12 mouse cellular contexts compared by ENCODE assay signal in genomic region chr15:95920047-95920446, GRCm38 (mm10).
DNase-seq lines count a peak whose midpoint lies in the region; ATAC-seq and TF ChIP-seq lines count a peak whose summit lies in the region.
"Had no signal": no experiment of that assay in that cellular context is flagged by ENCODE, and none has a peak within 500 bp of the region (broad histone marks: within the 10 kb centered on the region; RNA-seq: fewer than 3 reads in every experiment).

No protein-coding gene starts in this region.

- H3K79me3 ChIP-seq in C2C12 (ENCODE audit: low read depth): peaks cover 13% of the 10 kb centered on the region

- no peak overlapping the region for H3K4me2 ChIP-seq in forebrain, embryonic 14.5 days (ENCODE audit: low read length)
- H3K4me2 ChIP-seq in midbrain, postnatal 0 days (ENCODE audit: low read depth, low read length, poor library complexity, severe bottlenecking): no peak overlapping the region
- H3K4me2 ChIP-seq: heart, embryonic 13.5 days; neural tube, embryonic 12.5 days had no signal

- WGBS in forebrain, embryonic 14.5 days: 53% methylated on average over 9 of the region's 9 CpGs
- 43% methylated on average over 9 of the region's 9 CpGs for WGBS in midbrain, postnatal 0 days

- peak; percentile 62; the same call in 1 of the 2 replicates for ATAC-seq in forebrain, embryonic 14.5 days
- no peak for ATAC-seq in midbrain, postnatal 0 days (ENCODE audit: low FRiP score)
- ATAC-seq in megakaryocyte, adult 5-6 weeks (ENCODE audit: poor library complexity, severe bottlenecking): no peak

- H3K9ac ChIP-seq in forebrain, embryonic 14.5 days (ENCODE audit: low read length): no peak overlapping the region
- no peak overlapping the region for H3K9ac ChIP-seq in midbrain, postnatal 0 days (replicated peaks; ENCODE audit: low read length, poor library complexity, severe bottlenecking)
- H3K9ac ChIP-seq: heart, embryonic 13.5 days; neural tube, embryonic 12.5 days had no signal

- 0 out of 2 replicates have a peak overlapping the region, but pooled peaks have one; percentile 31 for H3K27ac ChIP-seq in gastrocnemius, adult 2 months
- H3K27ac ChIP-seq in forebrain, embryonic 14.5 days (ENCODE audit: low read depth, low read length): peak overlapping the region; percentile 40; the same call in 1 of the 2 replicates
- H3K27ac ChIP-seq in midbrain, postnatal 0 days (ENCODE audit: low read depth, low read length): peak overlapping the region; percentile 63
- H3K27ac ChIP-seq: heart, embryonic 13.5 days; neural tube, embryonic 12.5 days; stomach, postnatal 0 days had no signal

- no peak overlapping the region for H3K4me3 ChIP-seq in gastrocnemius, adult 2 months
- no peak overlapping the region for H3K4me3 ChIP-seq in C2C12 (ENCODE audit: insufficient read depth, poor library complexity, severe bottlenecking)
- H3K4me3 ChIP-seq in forebrain, embryonic 14.5 days (ENCODE audit: low read depth, low read length): no peak overlapping the region
- H3K4me3 ChIP-seq in midbrain, postnatal 0 days (ENCODE audit: low read depth, low read length): no peak overlapping the region
- H3K4me3 ChIP-seq: heart, embryonic 13.5 days; neural tube, embryonic 12.5 days had no signal

- peaks cover 19% of the 10 kb centered on the region for H3K79me2 ChIP-seq in C2C12 (ENCODE audit: control insufficient read depth, insufficient read depth)

- no peak for TF ChIP-seq CTCF in gastrocnemius, adult 2 months (IDR thresholded peaks at IDR 0.05)
- no peak for TF ChIP-seq CTCF in C2C12 (IDR thresholded peaks at IDR 0.05; ENCODE audit: control insufficient read depth, insufficient read depth, insufficient read length)
- TF ChIP-seq CTCF in midbrain, postnatal 0 days (IDR thresholded peaks at IDR 0.05): no peak

- H3K9me3 ChIP-seq in forebrain, embryonic 14.5 days (replicated peaks; ENCODE audit: control insufficient read depth, low read length): no peaks in the 10 kb centered on the region
- H3K9me3 ChIP-seq in midbrain, postnatal 0 days (ENCODE audit: low read length): no peaks in the 10 kb centered on the region
- H3K9me3 ChIP-seq: heart, embryonic 13.5 days; neural tube, embryonic 12.5 days had no signal

- H3K4me1 ChIP-seq in forebrain, embryonic 14.5 days (ENCODE audit: control insufficient read depth, insufficient read depth, low read length): no peaks in the 10 kb centered on the region
- H3K4me1 ChIP-seq in midbrain, postnatal 0 days (ENCODE audit: insufficient read depth, low read length): 0 out of 2 replicates have a peak, but pooled peaks cover 1% of the 10 kb centered on the region
- H3K4me1 ChIP-seq: neural tube, embryonic 12.5 days had no signal

- no peaks in the 10 kb centered on the region for H3K27me3 ChIP-seq in C2C12 (ENCODE audit: control insufficient read depth, insufficient read depth, insufficient read length)
- H3K27me3 ChIP-seq in forebrain, embryonic 14.5 days (replicated peaks; ENCODE audit: control insufficient read depth, insufficient read depth, low read length): no peaks in the 10 kb centered on the region
- H3K27me3 ChIP-seq in midbrain, postnatal 0 days (ENCODE audit: insufficient read depth, low read length): no peaks in the 10 kb centered on the region
- H3K27me3 ChIP-seq: CH12.LX; heart, embryonic 13.5 days; neural tube, embryonic 12.5 days had no signal

- no peak overlapping the region for H3ac ChIP-seq in C2C12 (ENCODE audit: control insufficient read depth, insufficient read length, low read depth)

- peak; percentile 48 for DNase-seq in gastrocnemius, adult 2 months
- no peak for DNase-seq in gastrocnemius, adult 8-10 months (ENCODE audit: low spot score in 2 of 2)
- peak; percentile 74 for DNase-seq in forebrain, embryonic 14.5 days (ENCODE audit: low spot score)
- peak; percentile 67 for DNase-seq in midbrain, postnatal 0 days (ENCODE audit: low spot score)
- no peak for DNase-seq in adrenal gland, postnatal 14 days
- DNase-seq in heart, postnatal 10 days: no peak

- peaks cover 72% of the 10 kb centered on the region for H3K36me3 ChIP-seq in C2C12 (ENCODE audit: control insufficient read depth, insufficient read depth)
- peaks cover 7% of the 10 kb centered on the region; the same call in 1 of the 2 replicates for H3K36me3 ChIP-seq in forebrain, embryonic 14.5 days (ENCODE audit: control insufficient read depth, insufficient read depth, low read length)
- 0 out of 2 replicates have a peak, but pooled peaks cover 6% of the 10 kb centered on the region for H3K36me3 ChIP-seq in midbrain, postnatal 0 days (ENCODE audit: insufficient read depth, low read length)

- intact Hi-C loops in gastrocnemius, adult 2 months (cut with DNase I): no loop called here
- intact Hi-C loops in heart, postnatal 10 days (cut with DNase I): no loop called here

TF ChIP-seq in C2C12, 6 proteins besides CTCF, POLR2A, EP300 and RAD21:
- TF ChIP-seq MYOG (IDR thresholded peaks at IDR 0.05; ENCODE audit: control insufficient read depth, extremely low read depth, insufficient read length) (no peak), MYOD1 (IDR thresholded peaks at IDR 0.05; ENCODE audit: control insufficient read depth, insufficient read length, low read depth) (peak; percentile 75)

Comparison
In these comparisons a context has a peak if more than half of its experiments do, and no peak if none do; other contexts are left out.
1. DNase-seq: peak in gastrocnemius, adult 2 months (single experiment), forebrain, embryonic 14.5 days (single experiment) and midbrain, postnatal 0 days (single experiment); none in gastrocnemius, adult 8-10 months (0 of 2), adrenal gland, postnatal 14 days (single experiment) and heart, postnatal 10 days (0 of 2).
2. Peak in every context shown above with its lines, with median percentiles within 50 percentile points of each other: H3K27ac ChIP-seq.